Mouse (Mus musculus): ENCODE measurements around the gene Akap8l. TPM values are rescaled to one million over a fixed set of nuclear protein-coding genes. Genes with fewer than 3 reads are reported as not detected.

Gene Akap8l
- total RNA-seq, 1 experiment, result 63.6 TPM

DNA sequence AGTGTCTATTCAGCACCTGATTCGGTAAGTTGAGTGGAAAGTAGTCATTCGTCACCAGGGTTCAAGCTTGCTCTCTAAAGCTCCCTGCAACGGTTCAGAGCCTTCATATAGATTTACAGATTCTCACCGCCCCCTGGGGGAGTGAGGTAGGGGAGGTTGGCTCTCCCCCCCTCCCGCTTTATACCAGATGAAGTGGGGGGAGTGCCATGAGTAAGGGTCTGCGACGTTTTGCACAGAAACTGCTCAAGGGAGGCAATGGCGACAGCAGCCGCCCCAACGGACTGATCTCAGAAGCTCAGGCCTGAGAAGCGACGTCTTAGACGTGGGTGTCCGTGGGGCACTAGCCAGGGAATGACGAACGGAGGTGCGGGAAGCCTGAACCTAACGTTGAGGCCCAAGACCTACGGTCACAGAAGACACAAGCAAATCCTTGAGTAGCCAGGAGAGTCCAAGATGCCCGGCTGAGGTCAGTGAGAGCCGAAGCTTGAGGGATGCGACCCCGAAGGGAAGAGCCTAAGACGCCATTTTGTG lies 491 bp downstream of the Akap8l start:
- TF ChIP-seq ZNF384 (IDR thresholded peaks at IDR 0.05; ENCODE audit: low read depth, low read length) (no peak), HCFC1 (IDR thresholded peaks at IDR 0.05; ENCODE audit: borderline replicate concordance, insufficient read depth, low read length) (peak; percentile 51; the same call in 1 of the 2 replicates)
- Histone ChIP-seq H3K36me3 (ENCODE audit: control insufficient read depth, insufficient read depth, low read length, poor library complexity, severe bottlenecking) (peaks cover 9% of the 10 kb centered on the region), H3K9me3 (ENCODE audit: control insufficient read depth, insufficient read depth, low read depth, low read length) (no peaks in the 10 kb centered on the region), H3K27ac (ENCODE audit: insufficient read depth, low read depth, low read length, poor library complexity, severe bottlenecking) (no peak overlapping the region), H3K4me3 (ENCODE audit: insufficient read depth in 1 of 2, low read depth in 1 of 2, low read length in 2 of 2, poor library complexity in 1 of 2, severe bottlenecking in 1 of 2) (peak overlapping the region; percentile 82 to 98), H3K4me1 (ENCODE audit: control insufficient read depth in 2 of 2, insufficient read depth in 2 of 2, low read length in 2 of 2, poor library complexity in 1 of 2) (peaks cover 0 to 13% of the 10 kb centered on the region in 2 experiments; a peak in 3 of 4 replicates), H3K9ac (ENCODE audit: insufficient read depth, low read depth, low read length, poor library complexity, severe bottlenecking) (peak overlapping the region; percentile 81)
- in situ Hi-C loops (cut with MboI; ENCODE audit: low sequenced_read_pairs in 2 of 2, unreplicated experiment in 2 of 2), result loop anchor here in 1 of 2 experiments (10.0 kb wide), 1 partner anchor 145 kb away; no protein-coding TSS in a partner anchor
- DNase-seq (ENCODE audit: low read depth, low spot score), result no peak

GRCm38 (mm10) chr17:32349037-32349732 lies 1.2 kb downstream of the Akap8l start:
- Histone ChIP-seq H3K4me1 (ENCODE audit: control insufficient read depth in 2 of 2, insufficient read depth in 2 of 2, low read length in 2 of 2, poor library complexity in 1 of 2) (peaks cover 0 to 8% of the 10 kb centered on the region in 2 experiments; a peak in 3 of 4 replicates), H3K4me3 (ENCODE audit: insufficient read depth in 1 of 2, low read depth in 1 of 2, low read length in 2 of 2, poor library complexity in 1 of 2, severe bottlenecking in 1 of 2) (peak overlapping the region; percentile 82 to 98), H3K9me3 (ENCODE audit: control insufficient read depth, insufficient read depth, low read depth, low read length) (no peaks in the 10 kb centered on the region), H3K36me3 (ENCODE audit: control insufficient read depth, insufficient read depth, low read length, poor library complexity, severe bottlenecking) (peaks cover 6% of the 10 kb centered on the region), H3K27ac (ENCODE audit: insufficient read depth, low read depth, low read length, poor library complexity, severe bottlenecking) (no peak overlapping the region), H3K9ac (ENCODE audit: insufficient read depth, low read depth, low read length, poor library complexity, severe bottlenecking) (peak overlapping the region; percentile 25; the same call in 1 of the 2 replicates)
- DNase-seq (ENCODE audit: low read depth, low spot score), result no peak
- in situ Hi-C loops (cut with MboI; ENCODE audit: low sequenced_read_pairs in 2 of 2, unreplicated experiment in 2 of 2), result loop anchor here in 1 of 2 experiments (10.0 kb wide), 1 partner anchor 146 kb away; no protein-coding TSS in a partner anchor
- TF ChIP-seq MAFK (IDR thresholded peaks at IDR 0.05; ENCODE audit: insufficient read depth, low read depth, low read length) (no peak), ZNF384 (IDR thresholded peaks at IDR 0.05; ENCODE audit: low read depth, low read length) (no peak), CHD2 (IDR thresholded peaks at IDR 0.05; ENCODE audit: low read depth, low read length) (no peak), HCFC1 (IDR thresholded peaks at IDR 0.05; ENCODE audit: borderline replicate concordance, insufficient read depth, low read length) (no peak), ZC3H11A (IDR thresholded peaks at IDR 0.05; ENCODE audit: borderline replicate concordance, low read depth, low read length) (no peak)

DNA sequence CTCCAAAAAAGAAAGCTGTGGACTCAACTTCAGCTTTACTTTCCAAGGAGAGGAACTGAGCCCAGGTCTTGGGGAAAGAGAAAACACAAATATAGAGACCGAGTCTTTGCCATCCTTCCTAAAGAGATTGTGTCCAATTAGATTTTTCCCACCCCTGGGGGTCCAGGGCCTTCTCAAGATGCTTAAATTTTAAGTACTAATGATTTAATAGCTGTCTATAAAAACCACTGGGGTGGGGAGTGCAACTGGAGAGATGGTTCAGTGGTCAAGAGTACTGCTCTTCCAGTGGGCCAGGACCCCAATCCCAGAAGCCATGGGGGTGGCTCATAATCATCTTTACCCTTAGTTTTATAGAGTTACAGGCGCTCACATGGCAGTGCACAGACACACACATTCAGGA lies 2.0 kb downstream of the Akap8l start:
- TF ChIP-seq ZC3H11A (IDR thresholded peaks at IDR 0.05; ENCODE audit: borderline replicate concordance, low read depth, low read length) (no peak), MAFK (IDR thresholded peaks at IDR 0.05; ENCODE audit: insufficient read depth, low read depth, low read length) (no peak), HCFC1 (IDR thresholded peaks at IDR 0.05; ENCODE audit: borderline replicate concordance, insufficient read depth, low read length) (no peak), CHD2 (IDR thresholded peaks at IDR 0.05; ENCODE audit: low read depth, low read length) (no peak)
- no peak for DNase-seq (ENCODE audit: low read depth, low spot score)
- H3K4me3 ChIP-seq (ENCODE audit: insufficient read depth in 1 of 2, low read depth in 1 of 2, low read length in 2 of 2, poor library complexity in 1 of 2, severe bottlenecking in 1 of 2), result no peak overlapping the region
- H3K9me3 ChIP-seq (ENCODE audit: control insufficient read depth, insufficient read depth, low read depth, low read length), result no peaks in the 10 kb centered on the region
- in situ Hi-C loops (cut with MboI; ENCODE audit: low sequenced_read_pairs in 2 of 2, unreplicated experiment in 2 of 2), result loop anchor here in 1 of 2 experiments (10.0 kb wide), 1 partner anchor 146 kb away; no protein-coding TSS in a partner anchor
- peaks cover 0 to 2% of the 10 kb centered on the region in 2 experiments; a peak in 2 of 4 replicates for H3K4me1 ChIP-seq (ENCODE audit: control insufficient read depth in 2 of 2, insufficient read depth in 2 of 2, low read length in 2 of 2, poor library complexity in 1 of 2)
- no peak overlapping the region for H3K27ac ChIP-seq (ENCODE audit: insufficient read depth, low read depth, low read length, poor library complexity, severe bottlenecking)
- H3K36me3 ChIP-seq (ENCODE audit: control insufficient read depth, insufficient read depth, low read length, poor library complexity, severe bottlenecking), result peaks cover 6% of the 10 kb centered on the region
- no peak overlapping the region for H3K9ac ChIP-seq (ENCODE audit: insufficient read depth, low read depth, low read length, poor library complexity, severe bottlenecking)

GRCm38 (mm10) chr17:32341102-32341501 lies 9.3 kb downstream of the Akap8l start:
- no peak overlapping the region for H3K4me3 ChIP-seq (ENCODE audit: insufficient read depth in 1 of 2, low read depth in 1 of 2, low read length in 2 of 2, poor library complexity in 1 of 2, severe bottlenecking in 1 of 2)
- no peak overlapping the region for H3K9ac ChIP-seq (ENCODE audit: insufficient read depth, low read depth, low read length, poor library complexity, severe bottlenecking)
- no peak for DNase-seq (ENCODE audit: low read depth, low spot score)
- H3K4me1 ChIP-seq (ENCODE audit: control insufficient read depth in 2 of 2, insufficient read depth in 2 of 2, low read length in 2 of 2, poor library complexity in 1 of 2), result no peaks in the 10 kb centered on the region
- H3K27ac ChIP-seq (ENCODE audit: insufficient read depth, low read depth, low read length, poor library complexity, severe bottlenecking), result no peak overlapping the region
- in situ Hi-C loops (cut with MboI; ENCODE audit: low sequenced_read_pairs in 2 of 2, unreplicated experiment in 2 of 2), result loop anchor here in 1 of 2 experiments (10.0 kb wide), 1 partner anchor 154 kb away; no protein-coding TSS in a partner anchor
- H3K36me3 ChIP-seq (ENCODE audit: control insufficient read depth, insufficient read depth, low read length, poor library complexity, severe bottlenecking), result peaks cover 19% of the 10 kb centered on the region
- H3K9me3 ChIP-seq (ENCODE audit: control insufficient read depth, insufficient read depth, low read depth, low read length), result no peaks in the 10 kb centered on the region
- TF ChIP-seq CHD2 (IDR thresholded peaks at IDR 0.05; ENCODE audit: low read depth, low read length) (no peak), ZC3H11A (IDR thresholded peaks at IDR 0.05; ENCODE audit: borderline replicate concordance, low read depth, low read length) (no peak), MAFK (IDR thresholded peaks at IDR 0.05; ENCODE audit: insufficient read depth, low read depth, low read length) (no peak), HCFC1 (IDR thresholded peaks at IDR 0.05; ENCODE audit: borderline replicate concordance, insufficient read depth, low read length) (no peak), ZNF384 (IDR thresholded peaks at IDR 0.05; ENCODE audit: low read depth, low read length) (no peak)
